Mouse (Mus musculus) v-Abl transformed pro-B cells (cell line): ENCODE results near the gene Tmem79.
"Not testable (repeated sequence)": the region's sequence is repeated elsewhere in the genome, so short reads cannot be mapped to it uniquely, and the experiment has no call there.

Experiments used
- in situ Hi-C, 2 experiments: fragments of 400-800 bp; cut with MboI; formaldehyde crosslinking; loops; one replicate each; pipeline ENCODE4 v1.15.1; 2025; ENCODE audit not compliant: unreplicated experiment in 2 of 2

Tmem79 gene

DNA sequence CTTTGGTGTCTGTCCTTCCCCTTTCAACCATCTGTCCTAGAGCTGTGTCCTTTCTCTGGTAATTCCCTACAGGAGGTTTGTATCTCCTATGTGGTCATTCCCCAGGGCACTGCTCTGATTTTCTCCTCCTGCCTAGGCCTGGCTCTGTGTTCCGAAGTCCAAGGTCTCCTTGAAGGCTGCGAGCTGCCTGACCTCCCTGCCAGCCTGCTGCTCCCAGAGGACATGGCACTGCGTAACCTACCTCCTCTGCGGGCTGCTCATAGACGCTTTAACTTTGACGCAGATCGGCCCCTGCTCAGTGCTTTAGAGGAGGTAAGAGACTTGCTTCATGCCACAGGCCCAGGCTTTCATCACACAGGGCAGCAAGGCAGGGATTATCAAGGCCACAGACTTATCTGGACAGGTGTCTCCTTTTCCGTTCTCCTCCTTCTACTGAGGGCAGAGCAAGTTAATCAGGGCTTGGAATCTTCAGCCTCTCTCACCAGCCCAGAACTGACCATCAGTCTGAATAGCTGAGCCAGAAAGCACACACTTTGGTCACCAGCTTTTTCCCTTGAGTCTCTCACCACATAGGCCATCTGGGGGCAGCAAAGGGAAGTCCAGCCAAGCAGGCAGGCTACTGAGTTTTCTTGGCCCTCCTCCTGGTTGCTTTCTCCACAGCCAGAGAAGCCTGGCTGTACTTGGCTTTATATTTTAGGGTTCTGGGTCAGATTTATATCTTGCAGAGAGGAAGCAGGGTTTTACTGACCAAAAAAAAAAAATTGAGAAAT, 18.6 kb upstream of the Tmem79 start:
- in situ Hi-C loops: loop anchor here (5.0 to 10.0 kb wide), 2 partner anchors 48 to 50 kb away; no protein-coding TSS in a partner anchor

DNA sequence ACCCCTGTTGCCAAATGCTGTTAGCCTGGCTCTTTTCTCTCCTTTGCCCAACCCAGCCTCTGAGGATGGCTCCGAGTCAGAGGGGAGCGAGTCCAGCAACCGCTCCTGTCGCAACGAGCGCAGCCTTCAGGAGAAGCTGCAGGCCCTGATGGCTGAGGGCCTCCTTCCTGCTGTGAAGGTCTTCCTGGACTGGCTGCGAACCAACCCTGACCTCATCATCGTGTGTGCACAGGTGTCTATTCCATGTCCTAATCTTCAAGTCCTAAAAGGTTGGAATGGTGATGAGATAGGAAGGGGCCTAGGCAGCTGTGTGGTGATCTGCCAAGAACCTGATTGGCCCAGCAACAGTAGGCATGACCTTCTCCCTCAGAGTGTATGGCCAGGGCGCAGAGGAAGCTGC, 17.0 kb upstream of the Tmem79 start:
- in situ Hi-C loops: loop anchor here in 1 of 2 experiments (10.0 kb wide), 1 partner anchor 52 kb away; no protein-coding TSS in a partner anchor

DNA sequence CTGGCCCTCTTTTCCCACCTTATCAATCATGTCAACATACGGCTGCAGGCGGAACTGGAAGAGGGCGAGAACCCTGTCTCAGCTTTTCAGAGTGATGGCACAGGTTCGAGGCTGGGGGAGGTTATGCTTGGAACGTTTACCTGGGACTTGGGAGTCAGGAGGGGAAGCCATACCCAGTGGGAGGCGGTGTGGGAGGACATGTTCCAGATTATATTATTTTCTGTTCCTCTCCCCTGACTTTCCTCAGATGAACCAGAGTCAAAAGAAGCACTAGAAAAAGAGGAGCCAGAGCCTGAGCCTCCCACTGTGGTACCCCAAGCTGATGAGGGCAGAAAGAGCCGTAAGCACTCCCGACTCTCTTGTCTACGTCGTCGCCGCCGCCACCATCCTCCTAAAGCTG, 14.8 kb upstream of the Tmem79 start:
- in situ Hi-C loops: loop anchor here in 1 of 2 experiments (10.0 kb wide), 1 partner anchor 54 kb away; no protein-coding TSS in a partner anchor

DNA sequence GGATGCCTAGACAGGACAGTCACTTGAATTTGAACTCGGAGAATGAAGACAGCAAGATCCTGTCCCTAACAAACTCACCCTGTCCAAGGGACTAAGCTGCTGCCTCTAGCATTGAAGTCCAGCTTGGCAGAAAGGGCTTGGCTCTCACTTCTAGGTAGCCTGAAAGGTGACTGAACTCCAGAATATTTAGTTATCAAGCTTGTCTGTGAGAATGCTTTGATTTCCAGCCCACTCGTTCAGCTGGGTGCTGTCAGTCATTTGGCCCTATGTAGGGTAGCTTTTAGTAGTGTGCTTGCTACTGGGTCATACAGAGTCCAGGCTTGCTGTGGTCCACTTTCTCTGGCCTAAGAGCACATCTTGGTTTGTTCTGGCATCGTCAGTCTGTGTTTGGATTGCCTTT, 3.1 kb upstream of the Tmem79 start:
- in situ Hi-C loops: no loop called here

DNA sequence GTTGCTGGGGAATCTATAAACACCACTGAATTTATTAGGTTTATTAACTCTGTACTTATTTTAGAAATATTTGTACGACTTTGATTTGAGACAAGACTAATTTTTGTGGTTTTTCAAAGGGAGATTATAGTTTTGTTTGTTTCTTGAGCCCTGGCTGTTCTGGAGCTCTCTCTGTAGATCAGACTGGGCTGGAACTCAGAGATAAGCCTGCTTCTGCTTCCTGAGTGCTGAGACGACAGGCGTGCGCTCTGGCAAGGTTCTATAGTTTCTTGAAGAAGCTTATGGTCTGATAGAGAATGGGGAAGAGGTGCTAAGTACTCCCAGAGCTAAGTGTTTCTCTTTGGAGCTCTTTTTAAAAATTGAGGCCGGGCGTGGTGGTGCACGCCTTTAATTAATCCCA, 2.4 kb upstream of the Tmem79 start:
- in situ Hi-C loops: no loop called here

DNA sequence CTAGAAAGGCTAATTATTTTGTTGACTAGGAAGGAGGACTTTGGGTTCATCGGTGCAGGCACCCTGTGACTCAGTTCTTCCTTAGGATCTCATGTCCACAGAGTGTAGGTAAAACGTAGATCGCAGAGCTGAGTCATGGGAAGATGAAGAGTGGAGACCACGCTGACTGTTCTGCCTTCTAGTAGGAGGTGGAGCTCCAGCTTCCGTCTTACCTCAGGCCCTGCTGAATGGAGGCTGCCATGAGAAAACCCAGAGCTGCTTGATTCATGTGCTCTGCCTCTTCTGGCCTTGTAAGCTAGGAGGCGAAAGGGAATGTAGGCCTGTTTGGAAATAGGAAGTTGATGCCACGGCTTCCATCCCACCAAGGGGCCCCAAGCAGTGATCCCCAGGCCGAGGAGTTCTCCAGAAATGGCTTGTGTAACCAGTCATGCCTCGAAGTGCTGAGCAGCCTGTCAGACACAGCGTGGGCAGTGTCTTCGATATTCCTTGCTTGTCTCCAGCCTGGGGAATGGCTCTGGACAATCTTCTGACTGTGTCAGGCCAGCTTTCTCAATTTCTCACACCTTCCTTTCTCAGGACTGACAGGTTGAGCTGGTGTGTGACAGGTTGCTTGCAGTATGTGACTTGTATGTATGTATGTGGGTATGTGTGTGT, 1.5 kb upstream of the Tmem79 start:
- in situ Hi-C loops: no loop called here

DNA sequence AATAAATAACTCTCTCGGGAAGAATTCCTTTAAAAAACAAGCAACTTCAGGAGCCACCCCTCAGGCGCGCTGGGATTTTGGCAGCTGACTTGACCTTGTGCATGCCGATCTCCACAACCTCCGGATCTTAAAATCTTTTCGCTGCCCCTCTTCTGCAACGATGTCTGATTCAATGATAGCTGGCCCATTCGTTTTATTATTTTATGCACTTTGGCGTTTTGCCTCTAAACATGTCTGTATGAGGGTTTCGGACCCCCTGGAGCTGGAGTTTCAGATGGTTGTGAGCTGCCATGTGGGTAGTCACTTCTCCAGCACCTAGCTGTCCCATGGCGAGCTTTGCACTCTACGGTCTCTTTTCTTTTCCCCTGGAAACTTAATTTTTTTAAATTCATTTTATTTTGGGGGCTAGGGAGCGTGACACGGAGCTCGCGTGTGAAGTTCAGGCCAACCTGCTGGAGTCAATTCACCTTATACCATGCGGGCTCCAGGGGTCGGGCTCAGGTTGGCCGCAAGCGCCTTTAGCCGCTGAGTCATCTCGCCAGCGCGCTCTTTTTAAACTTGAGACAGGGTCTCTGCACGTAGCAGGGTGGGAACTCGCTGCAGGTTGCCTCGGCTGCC, 403 bp downstream of the Tmem79 start:
- in situ Hi-C loops: no loop called here

DNA sequence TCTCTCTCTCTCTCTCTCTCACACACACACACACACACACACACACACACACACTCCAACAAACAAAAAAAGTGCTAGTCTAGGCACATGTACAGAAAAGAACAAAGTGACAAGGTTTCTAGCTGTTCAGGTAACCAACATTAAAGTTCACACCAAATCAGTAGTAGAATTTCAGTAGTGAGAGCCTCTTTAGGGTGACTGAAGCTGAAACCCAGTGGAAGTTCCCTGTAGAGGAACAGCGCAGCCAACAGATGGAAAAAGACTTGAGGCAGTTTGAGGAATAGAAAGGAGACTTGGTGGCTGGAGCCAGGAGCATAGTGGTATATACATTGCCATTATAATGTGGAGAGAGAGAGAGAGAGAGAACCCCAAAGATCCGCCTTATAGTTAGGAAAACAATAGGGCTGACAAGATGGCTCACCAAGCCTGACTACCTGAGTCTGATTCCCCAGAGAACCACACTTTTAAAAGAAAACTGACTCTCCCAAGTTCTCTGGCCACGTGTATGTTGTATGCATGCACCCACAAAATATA, 979 bp downstream of the Tmem79 start:
- in situ Hi-C loops: loop anchor here (5.0 kb wide), 2 partner anchors 72 to 137 kb away; no protein-coding TSS in a partner anchor

DNA sequence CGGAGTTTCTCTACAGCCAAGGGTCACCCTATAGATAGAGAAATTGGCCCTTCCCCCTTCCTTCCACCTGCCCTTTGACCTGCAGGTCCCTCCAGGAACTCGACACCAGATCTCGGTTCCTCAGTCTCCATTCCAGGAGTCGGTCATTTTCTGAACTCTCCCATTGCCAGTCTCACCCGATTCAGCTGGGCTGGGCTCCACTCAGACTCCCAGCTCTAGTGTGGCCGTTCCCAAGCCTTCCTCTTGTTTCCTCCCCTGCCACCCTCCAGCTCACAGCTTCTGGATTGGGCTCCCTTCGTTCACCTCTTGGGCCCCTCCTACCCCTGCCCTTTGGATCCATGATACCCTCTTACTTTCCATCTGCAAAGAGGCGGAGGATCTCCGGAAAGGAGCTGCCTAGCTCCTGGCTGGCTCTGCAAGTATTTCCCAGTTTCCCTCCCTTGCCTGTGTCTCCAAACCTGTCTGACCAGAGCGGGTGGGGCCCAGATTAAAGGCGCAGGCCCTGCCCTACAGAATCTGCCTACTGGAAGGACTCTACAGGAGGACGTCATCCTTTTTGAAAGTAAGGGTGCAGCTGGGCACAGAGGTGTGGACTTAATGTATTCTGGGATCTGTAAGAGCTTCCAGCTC, 1.8 kb downstream of the Tmem79 start:
- in situ Hi-C loops: loop anchor here (5.0 kb wide), 2 partner anchors 73 to 138 kb away; no protein-coding TSS in a partner anchor

DNA sequence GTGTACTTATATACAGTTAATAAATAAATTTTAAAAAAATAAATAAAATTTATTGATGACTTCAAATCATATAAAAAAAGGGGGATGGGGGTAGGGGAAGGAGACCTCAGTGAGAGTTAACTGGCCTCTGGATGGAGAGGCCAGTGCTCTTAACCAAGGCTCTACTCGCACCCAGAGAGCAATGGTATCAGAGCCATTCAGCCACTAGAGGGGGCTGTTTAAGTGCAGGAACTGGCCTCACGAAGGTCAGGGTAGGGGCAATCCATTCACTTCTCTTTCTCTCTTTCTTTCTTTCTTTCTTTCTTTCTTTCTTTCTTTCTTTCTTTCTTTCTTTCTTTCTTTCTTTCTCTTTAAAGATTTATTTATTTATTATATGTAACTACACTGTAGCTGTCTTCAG, 4.7 kb downstream of the Tmem79 start:
- in situ Hi-C loops: loop anchor here (5.0 kb wide), 2 partner anchors 76 to 141 kb away; no protein-coding TSS in a partner anchor

DNA sequence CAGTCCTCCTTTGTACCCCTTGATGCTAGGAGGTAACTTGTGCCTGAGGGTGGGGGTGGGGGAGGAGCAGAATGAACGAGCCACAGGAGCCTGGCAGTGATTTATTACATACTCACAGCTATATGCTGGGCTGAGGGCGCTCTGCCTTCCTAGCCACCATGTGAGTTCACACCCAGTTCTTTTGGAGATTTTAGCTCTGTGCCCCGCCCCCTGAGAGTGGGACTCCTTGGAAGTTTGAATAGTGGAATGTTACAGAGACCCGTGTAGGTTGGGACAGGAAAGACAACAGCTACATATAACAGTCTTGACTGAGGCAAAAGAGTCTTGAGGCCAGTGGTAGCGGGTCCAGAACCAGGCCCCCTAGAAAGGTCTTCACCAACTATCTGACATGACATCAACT, 7.0 kb downstream of the Tmem79 start:
- in situ Hi-C loops: no loop called here

DNA sequence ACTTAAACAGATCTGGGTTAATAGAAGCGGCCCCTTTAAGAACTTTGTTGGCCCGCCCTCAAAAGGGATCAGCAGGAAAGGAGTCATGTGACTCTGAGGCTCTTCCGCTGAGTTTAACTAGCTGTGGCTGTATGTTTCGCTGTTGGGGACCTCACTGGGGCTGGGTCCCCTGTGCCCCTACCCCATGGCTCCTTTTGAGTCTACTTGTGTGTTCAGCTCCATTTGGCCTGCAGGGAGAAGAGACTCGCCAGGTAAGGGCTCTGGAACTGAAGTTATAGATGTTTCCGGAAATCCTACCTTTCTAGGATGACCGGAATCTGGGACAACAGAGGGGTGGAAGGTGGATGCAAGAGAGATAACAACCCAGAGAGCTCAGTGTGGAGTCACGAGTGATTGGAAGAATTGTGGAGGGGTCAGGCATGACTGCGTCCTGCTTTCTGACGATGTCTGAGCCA, 11.0 kb downstream of the Tmem79 start, which contains the start of gene Glmp:
Gene Glmp (plus strand): TSS at position 73 of the 455 bp plus-strand sequence.
- in situ Hi-C loops: loop anchor here in 1 of 2 experiments (25.0 kb wide), 2 partner anchors 737 to 1712 kb away; no protein-coding TSS in a partner anchor

DNA sequence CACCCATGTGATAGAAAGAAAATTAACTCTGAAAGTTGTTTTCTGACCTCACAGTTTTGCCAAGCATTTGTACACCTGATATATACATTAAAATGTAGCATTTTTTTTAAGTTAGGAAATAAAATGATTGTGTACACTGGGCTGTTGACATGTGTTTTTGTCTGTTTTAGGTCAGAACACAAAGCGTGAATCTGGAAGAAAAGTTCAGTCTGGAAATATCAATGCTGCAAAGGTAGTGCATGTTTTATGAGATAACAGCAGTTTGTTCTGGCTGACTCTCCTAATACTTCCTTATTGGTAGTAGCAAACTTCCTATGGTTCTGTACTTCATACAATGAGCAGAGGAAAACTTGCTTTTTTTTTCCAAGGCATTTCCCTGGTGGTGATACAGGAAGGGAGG, 36.8 kb downstream of the Tmem79 start:
- in situ Hi-C loops: no loop called here

DNA sequence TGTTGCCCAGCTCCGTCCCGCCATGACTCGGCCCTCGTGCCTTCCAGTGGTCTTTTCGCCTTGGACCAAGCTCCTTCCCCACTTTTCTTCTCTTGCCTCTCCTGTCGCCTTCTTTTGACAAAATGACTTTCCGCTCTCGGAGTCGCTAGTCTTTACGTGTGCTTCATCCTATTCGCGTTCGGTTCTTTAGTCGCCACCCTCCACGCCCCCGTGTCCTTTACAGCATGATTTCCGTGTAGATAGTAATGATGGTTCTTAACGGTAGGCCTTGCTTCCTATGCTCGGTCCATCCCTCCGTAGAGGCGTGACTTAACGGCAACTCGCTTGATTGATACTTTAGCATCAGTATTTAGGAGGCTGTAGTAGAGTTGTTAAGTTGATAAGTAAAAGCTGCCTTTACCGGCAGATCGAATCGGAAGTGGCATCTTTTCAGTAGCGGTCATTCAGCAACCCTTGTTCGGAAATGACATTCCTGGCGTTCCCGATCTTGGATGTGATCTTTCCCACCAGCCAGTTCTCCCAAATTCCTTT, 38.6 kb downstream of the Tmem79 start:
- in situ Hi-C loops: no loop called here

DNA sequence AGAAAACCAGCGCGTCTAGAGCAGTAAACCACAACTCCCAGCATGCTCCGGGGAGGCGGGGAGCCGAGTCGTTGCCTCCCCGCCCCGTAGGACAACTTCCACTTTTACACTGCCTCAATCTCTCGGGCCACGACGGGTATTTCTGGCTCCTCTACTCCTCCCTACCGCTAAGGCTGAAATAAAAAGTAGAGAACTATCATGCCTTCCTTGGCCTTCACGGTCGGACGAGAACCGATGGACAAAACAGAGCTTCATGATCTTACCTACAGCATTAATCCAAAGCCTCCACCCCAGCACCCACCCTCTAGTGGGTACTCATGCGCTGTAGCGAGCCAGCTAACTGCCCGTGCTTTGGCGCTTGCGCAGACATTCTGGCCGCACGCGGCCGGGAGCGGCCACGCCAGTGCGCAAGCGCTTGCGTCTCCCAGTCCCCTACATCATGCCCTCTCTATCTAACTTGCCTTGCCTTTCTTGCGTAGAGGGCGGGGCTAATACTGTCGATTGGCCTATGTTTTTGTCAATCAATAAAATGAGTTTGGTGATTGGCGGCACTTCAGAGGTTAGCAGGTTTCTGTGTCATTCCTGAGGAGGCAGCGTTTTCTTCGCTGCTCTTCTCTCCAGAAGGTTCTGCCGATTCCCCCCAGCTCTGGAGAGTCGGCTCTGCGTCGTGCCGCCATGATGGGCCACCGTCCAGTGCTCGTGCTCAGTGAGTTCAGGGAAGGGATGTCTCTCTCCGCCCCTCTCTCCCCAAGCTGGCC, 39.2 kb downstream of the Tmem79 start, which contains the start of the genes Tsacc and Cct3:
Gene Tsacc (minus strand): TSS at position 439 of the 758 bp plus-strand sequence.
Gene Cct3 (plus strand): TSS at position 556 of the 758 bp plus-strand sequence.
- in situ Hi-C loops: no loop called here

DNA sequence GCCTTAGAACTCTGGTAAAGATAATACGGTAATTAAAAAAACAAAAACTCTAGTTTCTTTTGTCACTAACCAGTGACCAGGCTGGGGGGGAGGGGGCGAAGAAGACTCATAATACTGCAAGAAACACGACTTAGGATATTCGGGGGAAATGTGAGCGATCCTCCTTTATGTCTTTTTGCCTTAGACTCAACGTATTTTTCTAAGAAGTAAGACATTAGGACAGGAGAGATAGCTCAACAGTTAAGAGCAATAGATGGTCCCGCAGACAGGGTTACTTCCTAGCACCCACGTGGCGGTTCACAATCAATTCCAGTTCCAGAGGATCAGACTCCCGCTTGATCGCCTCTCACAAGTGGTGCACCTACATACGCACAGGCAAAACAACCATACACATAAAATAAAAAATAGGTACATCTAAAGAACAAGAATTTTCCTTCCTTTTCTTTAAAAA, 39.8 kb downstream of the Tmem79 start:
- in situ Hi-C loops: no loop called here

DNA sequence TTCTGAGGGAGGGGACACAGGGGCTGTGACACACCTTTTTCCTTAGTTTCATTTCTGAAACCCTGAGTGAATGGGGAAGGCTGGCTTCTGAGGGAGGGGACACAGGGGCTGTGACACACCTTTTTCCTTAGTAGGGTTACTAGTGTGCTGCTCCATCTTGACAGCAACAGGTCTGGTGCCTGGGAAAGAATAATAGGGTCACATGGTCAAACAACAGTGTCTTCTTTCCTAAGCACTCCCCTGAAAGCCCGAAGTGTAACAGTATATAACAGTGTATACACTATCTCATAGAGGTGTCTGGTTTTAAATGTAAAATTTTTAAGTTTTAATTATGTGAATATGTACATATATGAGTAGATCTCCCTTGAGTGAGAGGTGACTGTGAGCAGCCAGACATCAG, 40.7 kb downstream of the Tmem79 start:
- in situ Hi-C loops: not testable (repeated sequence)

DNA sequence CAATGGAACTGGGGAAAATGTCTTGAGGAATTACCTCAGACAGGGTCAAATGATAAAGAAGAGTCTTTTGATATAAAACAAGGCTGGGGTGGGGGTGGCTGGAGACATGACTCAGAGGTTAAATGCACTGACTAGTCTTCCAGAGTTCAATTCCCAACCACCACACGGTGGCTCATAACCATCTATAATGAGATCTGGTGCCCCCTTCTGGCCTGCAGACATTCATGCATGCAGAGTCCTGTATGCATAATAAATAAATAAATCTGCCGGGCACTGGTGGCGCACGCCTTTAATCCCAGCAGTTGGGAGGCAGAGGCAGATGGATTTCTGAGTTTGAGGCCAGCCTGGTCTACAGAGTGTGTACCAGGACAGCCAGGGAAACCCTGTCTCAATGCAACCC, 44.0 kb downstream of the Tmem79 start:
- in situ Hi-C loops: no loop called here

DNA sequence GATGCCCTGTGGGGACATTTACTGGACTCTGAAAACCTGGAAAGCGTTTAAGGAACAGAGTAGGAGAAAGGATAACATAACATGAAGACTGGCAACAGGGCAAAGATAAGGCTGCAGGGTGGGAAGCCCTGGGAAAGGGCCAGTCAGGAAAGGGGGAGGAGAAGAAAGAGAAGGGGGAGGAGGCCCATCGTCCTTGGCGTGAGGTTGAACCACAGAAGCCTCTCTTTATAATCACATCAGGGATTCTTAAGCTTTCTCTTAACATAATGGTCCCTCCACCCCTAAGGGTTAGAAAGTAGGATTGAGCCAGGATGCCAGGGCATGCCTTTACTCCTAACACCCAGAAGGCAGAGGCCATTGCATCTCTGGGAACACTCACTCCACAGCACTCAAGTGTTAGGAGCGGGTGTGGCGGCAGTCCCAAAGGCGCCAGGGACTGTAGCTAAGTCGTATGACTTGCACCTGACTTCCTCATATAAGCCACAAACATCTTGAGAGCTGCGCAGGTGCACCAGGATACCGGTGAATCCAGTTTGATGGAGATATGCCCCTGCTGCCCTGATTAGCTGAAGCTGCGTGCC, 47.7 kb downstream of the Tmem79 start:
- in situ Hi-C loops: not testable (repeated sequence)
